Mouse (Mus musculus) ES-Bruce4 (cell line): ENCODE data around the gene Cacng7.

Experiments
- CTCF ChIP-seq: IDR thresholded peaks from one replicate; pipeline ENCODE4 v1.8.1; 2011; ENCODE audit warnings: low read depth, low read length
- EP300 ChIP-seq: IDR thresholded peaks from 2 replicates; pipeline ENCODE4 v1.6.1; 2011; ENCODE audit warnings: low read depth, low read length; ENCODE audit not compliant: insufficient read depth

DNA sequence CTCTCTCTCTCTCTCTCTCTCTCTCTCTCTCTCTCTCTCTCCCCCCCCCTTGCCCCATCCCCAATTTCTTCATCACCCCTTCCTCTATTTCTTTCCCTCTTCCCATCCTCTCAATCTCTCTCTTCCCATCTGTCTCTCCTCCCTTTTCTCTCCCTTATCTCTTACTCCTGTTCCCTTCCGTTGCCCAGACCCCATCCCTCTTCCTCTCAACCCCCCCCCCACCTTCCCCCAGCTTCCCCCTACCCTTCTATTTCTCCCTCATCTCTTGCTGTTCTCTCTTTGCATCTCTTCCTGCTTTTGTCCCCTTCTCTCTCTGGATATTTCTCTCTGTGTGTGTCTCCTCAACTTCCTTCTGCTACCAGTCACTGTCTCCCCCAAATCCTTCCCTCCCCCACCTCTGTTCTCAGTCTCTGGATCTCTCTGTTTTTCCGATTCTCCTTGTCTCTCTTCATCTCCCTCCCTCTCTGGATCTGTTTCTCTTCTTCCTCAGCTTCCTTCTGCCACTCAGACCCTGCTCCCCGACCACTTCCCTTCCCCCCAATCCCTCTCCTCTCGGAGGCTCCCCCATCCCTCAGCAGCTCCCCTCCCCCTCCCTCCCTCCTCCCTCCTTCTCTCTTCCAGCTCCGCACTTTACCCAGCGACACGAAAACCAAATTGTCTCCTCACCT is 57.8 kb downstream of the Cacng7 start, which contains the start of gene Cacng8:
- TF ChIP-seq CTCF (no peak), EP300 (no peak)
